Mouse (Mus musculus) CD4-positive, CD25-positive, alpha-beta regulatory T cell, adult 4 months (primary cell): Measurements from ENCODE around the gene Foxp1. TPM values are rescaled to one million over a fixed set of nuclear protein-coding genes. Genes with fewer than 3 reads are reported as not detected.

Experiments
- ATAC-seq: one replicate; pipeline ENCODE4 v1.8.0; 2017
- polyA plus RNA-seq, 2 experiments: library from polyadenylated mRNA; unstranded; fragments of 100-300 nt; shearing (Covaris generic); gene quantifications; one replicate each; pipeline ENCODE4 v1.2.1; 2017

Foxp1 gene
- polyA plus RNA-seq, 2 experiments from 2014 or later: 275 to 341 TPM

DNA sequence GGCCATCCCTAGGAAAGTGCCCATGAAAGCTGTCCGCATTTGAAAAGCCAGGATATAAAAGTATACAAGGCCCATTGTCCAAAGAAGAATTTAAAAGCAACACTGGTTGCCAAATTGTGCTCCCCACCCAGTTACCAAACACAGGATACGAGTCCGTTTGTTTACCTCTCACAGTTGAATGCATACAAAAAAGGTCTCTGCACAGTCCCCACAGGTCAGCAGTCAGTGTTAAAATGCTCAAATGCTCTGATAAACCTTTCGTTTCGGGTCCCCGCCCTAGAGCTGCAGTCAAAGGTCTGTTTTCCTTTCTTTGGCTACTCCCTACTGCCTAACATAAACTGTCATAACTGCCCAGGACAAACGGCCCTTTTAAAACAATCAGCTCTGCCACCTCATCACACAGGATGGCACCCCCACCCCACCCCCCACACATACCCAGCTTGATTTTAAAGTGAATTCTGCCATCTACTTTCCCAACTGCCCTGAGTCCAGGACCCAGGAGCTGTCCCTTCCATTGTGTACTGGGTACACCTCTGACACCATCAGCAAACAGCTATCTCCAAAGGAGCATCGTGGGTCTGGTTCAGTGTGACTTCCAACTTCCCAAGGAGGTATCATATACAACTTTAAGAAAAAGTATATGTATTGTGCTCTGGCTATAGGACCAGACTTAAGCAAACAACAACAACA is 510.5 kb downstream of the Foxp1 start:
- ATAC-seq: no peak

DNA sequence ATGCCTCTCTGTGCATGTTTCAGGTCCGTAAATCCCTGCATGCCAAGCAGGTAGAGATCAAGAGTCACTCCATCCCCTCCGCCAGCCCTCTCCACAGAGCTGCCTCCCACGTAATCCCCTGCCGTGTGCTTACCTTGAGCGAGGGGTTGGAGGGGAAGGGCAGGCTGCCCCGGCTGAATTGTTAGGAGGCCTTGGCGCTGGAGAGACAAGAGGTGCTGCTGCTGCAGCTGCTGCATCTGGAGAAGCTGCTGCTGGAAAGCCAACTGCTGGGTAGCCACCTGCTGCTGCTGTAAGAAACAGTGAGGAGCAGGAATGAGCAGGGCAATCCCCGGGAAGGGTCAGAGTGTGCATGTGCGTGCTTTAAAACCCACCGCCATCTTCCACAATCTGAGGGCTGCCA is 512.8 kb downstream of the Foxp1 start:
- no peak for ATAC-seq

DNA sequence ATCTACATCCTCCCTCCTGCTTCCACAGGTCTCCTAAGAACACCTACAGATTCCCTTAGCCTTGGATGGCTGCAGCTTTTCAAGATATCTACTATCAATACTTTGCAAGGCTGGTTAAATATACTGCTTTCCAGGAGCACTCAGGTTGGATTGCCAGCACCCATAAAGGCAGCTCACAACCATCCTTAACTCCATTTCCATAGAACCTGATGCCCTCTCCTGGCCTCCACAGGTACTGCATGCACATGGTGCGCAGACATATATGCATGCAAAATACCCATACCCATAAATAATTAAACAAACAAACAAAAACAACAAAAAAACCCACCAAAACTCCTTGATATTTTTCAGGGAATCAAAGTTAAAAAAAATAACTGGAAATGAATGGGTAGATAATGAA is 514.0 kb downstream of the Foxp1 start:
- no peak for ATAC-seq

DNA sequence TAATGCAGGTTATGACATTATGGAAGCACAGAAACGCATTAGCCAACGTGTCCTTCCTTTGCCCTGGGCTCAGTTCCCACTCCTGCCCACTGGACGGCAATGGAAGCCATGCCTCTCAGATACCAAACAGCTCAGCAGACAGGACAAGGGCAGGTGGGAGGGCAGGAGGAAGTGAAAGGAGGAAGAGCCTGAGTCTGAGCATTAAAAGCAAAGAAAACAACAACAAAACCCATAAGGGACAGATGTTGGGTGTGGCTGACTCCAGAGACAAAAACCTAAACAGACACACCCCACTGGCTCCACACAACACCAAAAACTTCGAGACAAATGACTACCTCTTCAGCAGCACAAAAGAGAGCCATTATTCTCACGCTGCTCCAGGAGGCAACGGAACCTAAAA is 515.0 kb downstream of the Foxp1 start:
- no peak for ATAC-seq

DNA sequence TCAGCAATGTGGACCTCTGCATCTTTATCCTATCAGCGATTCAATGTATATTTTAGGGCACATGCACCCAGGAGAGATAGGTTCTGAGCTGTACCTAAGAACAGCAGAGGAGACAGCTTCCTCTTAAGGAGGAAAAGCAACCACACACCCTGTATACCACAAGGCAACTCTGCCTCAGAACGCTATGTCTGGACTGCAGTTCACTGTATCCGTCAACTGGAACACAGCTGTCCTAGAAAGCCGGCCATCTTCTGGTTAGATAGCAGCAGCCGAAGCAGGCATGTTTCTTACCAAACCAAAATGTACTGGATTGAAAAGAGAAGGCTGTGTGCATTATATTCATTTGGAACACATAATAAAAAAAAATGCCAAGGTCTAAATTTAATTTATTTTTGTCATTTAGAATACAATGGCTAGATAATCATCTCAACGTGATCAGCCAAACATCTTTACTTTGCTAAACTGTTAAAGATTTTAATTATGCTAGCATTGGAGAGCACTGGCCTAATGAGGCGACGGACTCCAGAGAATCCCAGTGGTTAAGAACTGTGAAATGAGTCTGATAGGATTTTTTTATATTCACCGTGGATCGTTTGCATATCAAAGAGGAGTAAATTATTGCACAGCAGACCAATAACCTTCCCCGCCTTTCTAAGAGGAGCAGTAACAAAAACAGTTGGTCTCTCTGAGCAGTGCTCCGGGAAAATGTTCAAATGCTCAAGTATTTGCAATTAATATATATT is 518.1 kb downstream of the Foxp1 start:
- ATAC-seq: no peak

DNA sequence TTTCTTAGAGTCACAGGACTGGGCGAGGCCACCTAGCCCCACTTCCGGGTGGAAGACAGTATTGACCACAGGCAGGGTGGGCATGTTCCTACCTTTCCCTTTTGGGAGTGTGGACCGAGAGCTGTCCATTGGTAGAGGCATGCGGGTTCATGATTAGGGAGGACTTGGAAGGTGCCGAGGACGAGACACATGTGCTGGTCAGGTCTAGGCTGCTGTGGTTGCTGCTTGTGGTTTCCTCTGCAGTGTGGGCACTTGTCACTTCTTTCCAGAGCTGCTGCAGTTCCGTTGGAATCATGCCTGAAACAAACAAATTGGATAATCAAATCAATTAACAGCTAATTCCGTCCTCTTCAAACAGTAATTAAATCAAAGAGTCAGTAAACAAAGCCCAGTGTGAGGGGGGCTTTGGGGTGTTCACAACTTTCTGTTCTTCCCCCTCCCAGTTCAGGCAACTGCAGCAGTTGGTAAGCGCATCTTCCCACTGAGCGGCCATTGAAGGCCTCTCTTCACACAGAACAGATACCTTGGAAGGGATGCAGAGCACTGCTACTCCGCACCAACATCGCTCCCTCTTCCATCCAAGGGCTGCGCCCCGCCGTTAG is 519.3 kb downstream of the Foxp1 start:
- ATAC-seq: no peak

DNA sequence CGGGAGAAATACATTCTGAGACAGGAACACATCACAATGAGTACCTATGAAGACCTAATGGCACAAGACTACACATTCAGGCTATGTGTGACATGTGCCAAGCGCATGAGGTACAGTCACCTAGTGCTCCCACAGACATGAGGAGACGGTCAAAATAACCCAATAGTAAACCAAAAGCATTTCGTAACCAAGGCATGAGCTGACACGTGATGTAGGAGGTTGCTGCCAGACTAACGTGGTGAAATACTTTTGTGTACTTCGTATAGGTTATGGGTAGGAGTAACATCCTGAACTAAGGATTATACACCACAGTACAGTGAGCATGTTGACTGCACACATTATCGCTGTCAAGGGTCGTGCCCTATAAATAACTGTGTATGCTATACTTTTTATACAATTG is 520.9 kb downstream of the Foxp1 start:
- no peak for ATAC-seq

DNA sequence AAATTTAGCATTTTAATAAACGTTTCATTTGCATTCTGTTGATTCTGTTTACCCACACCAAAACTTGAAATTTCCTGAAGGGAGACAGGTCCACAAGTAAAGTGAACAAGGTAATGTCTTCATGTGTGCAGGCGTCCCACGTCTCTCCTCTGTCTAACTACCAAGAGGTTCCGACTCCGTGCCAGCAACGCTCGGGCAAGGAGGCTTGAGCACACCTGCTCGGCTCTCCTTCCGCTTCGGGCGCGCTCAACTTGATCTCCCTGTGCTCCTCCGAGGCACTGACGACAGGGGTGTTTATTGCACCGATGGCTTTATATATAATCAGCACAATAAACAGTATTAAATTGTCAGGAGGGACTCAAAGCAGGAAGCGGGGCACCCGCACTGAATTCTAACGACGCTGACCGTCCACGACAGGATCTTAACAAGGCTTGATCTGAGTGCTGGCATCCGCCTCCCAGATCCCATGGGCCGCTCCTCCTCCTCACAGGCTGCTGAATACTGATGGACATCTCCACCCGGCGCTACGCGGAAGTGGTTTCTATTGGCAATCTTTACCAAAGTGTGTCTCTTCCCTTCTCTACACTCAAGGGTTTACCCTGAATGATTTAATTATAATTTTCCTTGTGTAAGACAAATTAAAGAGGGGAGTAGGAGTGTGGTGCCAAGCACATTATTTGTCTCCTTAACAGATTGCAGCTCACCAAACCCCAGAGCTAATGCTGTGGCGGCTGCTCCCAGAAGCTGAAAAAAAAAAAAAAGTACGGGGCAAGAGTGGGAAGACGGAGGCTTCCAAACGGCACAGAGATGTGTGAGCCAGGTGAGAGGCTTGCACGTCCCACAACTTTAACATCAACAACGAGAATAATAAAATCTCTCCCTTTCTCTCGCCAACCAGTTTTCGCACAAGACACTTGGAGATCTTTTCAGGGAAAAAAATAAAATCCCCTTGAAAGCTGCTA is 523.3 kb downstream of the Foxp1 start:
- no peak for ATAC-seq

DNA sequence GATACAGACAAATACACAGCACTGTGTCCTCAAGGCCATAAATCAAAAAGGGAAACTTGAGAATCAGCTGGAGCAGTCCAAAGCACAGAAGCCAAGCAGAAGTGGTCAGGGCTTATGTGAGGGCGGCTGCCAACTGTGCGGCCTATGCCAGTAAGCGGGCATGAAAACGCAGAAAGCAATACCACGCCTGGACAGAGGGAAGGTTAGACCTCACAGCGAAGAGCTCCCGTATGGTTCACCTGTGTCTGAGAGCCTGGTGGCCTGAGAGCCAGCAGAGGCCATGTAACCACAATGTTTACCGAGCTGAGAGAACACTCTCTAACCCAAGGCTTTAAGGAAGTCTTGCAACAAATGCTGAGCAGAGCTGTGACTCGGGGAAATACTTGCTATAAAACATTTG is 524.8 kb downstream of the Foxp1 start:
- no peak for ATAC-seq

DNA sequence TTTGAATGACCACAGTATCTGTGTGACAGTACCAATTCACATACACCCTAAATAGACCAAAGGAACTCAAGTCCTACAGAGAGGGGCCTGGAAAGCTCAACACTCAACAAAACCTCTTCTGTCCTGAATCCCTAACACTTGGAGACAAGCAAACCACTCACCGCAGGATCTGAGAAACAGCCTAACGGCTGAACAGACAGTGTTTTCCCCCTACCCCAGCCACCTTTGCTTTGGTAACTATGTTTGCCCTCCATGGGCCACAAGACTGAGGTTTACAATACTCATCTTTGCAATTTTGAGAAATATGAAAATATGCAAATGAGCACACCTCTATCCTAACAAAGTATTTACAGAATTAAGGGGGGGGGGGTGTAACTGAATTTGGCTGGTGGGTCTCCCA is 525.7 kb downstream of the Foxp1 start:
- ATAC-seq: no peak

DNA sequence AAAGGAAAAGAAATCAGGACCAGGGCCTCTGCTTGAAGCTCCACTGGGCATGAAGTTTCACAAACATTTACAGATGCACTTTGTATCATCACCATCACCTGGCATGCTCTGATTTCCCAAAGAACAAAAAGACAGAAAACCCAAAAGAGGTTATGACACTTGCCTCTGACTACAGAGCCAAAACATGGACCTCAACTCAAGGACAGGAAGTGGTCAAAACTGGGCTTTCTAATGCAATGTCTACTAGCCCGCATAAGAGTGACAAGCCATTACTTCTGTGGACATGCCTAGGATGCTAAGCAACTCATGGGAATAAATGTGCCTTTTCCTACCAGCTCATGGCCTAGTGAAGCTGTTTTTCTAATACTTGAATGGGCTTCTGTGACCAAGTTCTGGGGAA is 526.2 kb downstream of the Foxp1 start:
- no peak for ATAC-seq

DNA sequence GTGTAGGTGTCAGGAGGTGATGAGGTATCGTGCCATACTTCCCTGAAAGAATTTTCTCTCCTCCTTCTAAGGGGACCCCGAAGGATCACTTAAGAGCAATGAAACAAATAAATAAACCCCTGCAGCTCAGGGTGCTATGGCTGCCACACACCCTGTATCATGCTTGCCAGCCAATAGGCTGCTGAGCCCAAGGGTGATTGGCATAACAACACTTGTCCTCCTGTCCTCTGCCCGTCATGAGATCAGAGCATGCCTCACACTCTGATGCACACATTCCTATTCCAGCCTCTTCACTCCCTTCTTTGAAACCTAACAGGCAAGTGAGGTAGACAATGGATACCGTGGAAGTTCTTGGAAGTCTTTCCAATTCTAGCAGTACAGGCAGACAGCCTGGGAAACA is 526.8 kb downstream of the Foxp1 start:
- ATAC-seq: no peak

DNA sequence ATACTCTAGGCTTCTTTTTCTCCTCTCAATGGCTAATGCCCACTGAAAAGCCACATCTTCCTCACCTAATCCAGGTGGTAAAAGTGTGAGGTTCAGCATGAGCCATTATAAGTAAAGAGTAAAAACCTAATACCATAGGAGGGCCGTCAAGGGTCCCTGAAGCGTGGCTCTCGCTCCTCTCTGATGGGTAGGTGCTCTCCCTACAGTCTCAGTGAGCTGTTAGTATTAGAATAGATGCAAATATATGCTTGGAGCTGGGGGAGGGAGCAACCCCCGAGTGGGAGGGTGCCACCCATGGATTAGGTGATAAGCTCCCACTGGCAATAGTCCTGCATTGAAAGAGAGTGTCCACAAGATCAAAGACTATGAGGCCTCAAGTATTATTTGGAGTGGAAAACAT is 527.6 kb downstream of the Foxp1 start:
- ATAC-seq: no peak

DNA sequence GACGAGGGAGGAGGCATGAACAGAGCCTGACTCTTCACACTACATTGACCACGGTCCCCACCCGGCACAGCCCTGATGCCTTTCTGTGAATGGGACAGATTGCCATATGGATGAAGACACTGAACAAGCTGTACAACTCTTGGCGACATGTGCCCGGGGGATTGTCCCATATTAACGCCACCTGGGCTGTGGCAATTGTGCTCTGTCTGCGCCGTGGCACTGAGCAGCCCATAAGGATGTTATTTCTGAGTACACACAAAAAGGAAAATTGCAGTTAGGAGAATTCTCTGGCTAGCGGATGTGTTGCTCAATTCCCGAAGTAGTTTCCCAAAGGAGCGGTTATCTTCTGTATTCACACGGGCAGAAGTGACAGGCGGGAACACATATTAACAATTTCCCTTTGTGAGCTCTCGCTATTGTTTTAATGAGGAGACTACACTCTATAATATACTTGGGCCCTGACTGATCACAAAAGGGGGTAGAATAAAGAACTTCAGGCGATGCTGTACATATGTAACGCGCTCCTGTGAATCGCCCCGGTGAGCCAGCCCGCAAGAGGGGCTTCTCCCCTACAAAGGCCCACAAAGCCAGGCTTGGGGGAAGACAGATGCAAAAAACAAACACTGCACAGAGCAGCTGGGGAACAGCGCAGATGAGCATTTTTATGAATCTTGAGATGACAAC is 528.3 kb downstream of the Foxp1 start:
- ATAC-seq: no peak

DNA sequence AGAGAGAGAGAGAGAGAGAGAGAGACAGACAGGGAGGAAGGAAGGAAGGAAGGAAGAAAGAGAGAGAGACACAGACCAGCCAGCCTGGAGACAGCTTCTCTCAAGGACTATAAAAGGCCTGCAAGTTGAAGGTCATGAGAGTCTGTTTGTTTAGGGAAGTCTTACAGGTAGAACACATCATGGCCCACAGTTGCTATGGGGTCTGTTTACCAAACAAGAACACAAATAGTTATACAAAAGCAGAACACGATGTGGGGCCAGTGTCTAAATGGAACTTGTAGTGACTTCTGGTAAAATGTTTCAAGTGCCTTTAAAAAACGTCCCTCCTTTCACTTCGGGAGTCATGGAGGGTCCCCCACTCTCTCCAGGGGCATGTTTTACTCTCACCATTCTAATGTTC is 529.3 kb downstream of the Foxp1 start:
- peak; percentile 38 for ATAC-seq

DNA sequence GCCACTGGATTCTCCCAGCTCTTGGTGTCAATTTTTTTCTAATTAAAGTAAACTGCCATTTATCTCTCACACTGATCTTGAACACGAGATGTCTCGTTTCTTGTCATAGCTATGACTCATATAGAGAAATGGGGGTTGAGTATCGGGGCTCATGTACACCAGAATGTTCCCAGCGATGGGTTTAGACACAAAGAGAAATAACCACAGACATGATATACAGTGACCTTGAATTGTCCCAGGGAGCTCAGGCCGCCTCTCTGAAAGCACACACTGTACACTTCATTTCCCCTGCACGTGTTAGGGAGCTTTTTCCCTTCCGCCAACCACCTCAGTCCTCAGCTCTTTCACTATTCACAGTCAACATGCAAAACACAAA is 529.8 kb downstream of the Foxp1 start:
- ATAC-seq: peak; percentile 84

DNA sequence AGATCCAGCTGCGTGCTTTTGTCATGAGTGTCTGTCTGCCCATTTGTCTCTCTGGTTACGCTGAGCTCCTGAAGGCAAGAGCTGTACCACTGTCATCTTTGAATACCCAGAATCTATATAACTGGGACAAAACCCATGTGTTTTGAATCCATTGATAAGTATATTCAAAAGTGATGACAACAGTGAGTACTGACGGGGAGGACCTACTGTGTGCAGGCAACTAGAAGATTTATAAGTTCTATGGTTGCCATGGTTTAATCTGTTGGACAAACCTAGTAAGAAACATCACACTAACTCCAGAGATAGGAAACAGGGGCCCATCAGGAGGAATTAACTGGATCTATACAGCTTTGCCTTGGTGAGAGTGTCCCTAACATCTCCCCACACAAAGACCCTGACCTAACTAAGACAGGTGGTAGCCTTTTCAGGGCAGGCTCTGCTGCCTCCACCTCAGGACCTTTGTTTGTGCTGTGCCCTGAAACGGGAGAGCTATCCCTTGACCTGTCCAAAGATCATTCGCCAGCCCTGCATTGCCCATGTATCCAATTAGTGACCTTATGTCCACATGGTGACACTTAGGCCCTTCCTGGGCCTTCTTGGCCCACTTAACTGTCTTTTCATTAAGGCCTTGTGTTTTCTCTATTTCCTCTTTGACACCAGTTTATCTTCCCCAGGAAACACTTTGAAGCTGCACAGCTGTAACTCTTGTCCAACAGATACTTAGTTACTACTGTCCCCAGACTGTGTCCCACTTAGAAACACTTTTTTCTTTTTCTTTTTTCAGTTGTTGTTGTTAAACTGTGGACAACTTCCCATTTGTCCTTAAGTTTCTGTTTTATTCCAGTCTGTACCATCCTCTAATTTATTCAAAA is 530.4 kb downstream of the Foxp1 start:
- ATAC-seq: peak; percentile 27

DNA sequence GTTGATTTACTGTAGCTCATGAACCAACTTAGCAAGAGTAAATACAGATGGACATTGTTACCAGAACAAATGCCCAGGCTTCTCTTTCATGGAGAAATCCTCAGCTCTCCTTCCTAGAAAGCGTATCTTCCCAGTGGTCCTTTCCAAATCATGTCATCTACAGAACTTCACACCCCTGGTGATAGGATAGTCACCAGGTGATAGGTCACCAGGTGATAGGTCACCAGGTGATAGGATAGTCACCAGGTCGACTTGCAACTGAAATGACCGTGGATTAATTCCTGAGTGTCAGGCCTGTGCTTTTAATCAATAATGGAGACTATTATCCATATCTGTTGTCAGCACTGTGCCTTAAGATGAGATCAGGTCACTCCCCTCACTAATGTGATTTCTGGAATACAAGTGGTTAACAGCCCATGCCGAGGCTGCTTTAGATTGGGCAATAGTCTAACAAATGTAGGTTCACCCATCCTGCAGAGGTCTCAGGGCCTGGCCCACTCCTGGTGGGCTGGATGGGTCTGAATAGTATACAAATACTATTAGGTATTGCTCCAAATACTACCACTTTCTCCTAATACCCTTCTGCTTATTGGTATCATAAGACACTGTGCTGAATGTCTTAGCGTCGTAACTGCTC is 534.9 kb downstream of the Foxp1 start:
- ATAC-seq: no peak

DNA sequence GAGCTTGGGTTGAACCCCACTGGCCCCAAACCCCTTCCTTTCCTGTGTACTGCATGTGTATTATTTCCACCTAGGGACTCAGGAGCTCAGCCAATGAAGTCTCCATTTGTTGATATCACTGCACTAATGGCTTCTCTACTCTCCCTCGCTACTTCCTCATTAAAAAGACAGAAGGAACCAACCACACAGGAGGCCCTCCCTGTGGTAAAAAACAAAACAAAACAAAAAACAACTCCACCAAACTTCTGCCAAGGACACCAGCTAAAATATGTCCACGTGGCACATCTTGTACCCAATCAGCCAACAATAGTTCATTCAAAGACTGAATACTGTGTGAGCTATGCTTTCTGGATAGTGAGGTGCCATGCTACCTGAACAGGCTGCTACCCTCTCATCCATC is 537.1 kb downstream of the Foxp1 start:
- ATAC-seq: peak; percentile 13

DNA sequence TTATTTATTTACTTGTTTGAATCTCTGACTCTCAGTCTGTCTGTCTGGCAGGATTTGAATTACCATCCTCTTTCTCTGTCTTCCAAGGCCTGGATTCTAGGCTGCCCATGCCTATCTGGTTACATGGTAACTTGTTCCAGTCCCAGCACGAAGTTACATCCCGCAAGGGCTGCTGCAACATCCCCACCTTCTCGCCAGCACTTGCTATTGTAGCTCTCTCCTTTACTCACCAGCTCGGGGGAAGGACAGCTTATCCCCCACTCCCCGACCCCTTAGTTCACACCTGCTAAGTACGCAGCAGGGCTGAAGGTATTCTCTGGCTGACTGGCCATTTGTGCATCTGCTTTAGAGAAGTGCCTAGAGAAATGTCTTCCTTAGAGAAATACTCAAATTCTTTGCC is 537.9 kb downstream of the Foxp1 start:
- no peak for ATAC-seq

DNA sequence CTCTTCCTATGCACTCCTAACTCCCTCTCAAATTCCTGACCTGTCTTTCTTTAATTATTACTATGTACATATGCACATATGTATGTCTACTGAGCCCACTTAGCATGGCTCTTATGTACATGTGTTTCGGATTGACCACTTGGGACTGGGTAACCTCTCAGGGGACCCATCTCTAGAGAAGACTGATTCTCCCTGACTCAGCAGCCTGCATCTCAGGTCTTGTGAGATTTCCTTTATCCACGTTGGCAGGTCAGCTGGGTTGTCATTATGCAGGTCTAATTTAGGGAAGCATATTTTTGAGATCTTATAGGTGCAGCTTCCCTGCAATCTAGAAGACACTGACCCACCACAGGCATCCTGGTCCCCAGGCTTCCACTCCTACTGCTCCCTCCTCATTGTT is 538.5 kb downstream of the Foxp1 start:
- no peak for ATAC-seq
